Mouse (Mus musculus): ENCODE results near the gene Ptgdr2.

The Ptgdr2 gene

DNA sequence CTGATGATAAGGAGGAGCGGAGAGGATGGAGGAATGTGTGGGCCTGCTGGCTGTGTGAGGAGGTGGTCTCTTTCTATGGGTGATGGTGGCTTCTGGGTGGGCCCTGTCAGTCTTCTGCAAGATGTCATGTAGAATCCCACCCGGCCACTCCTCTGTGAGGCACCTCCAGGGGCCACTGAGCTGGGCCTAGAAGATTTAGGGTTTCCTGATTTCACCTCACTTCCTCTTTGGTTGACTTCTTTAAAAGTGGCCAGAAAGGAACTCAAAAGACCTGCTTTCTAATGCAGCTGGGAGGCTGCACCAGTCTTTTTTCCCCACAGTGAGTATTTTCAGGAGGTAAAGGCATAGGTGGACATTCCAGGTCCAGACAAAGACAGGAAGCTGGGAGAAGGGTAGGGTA lies 6.3 kb upstream of the Ptgdr2 start:
- CTCF ChIA-PET, result no interaction called here

GRCm38 (mm10) chr19:10935029-10935428 lies 1.9 kb upstream of the Ptgdr2 start:
- CTCF ChIA-PET, result no interaction called here

DNA sequence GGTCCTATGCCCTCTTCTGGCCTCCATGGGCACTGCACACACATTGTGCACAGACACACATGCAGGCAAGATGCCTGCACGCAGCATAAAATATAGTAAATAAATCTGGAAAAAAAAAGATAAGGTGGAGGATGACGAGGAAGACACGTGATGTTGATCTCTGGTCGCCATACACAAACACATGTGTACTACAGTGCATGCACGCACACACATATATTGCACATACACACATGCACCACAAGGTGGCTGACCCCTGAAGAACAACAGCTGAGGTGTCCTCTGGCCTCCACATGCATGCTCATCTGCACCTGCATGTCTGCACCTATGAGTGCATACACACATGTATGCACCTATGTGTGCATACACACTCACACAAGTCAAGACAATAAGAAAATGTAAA lies 883 bp upstream of the Ptgdr2 start:
- CTCF ChIA-PET, result no interaction called here

- CTCF ChIA-PET, result no interaction called here
These were observed 1.8 kb downstream of the Ptgdr2 start for GRCm38 (mm10) chr19:10938771-10939170.

- CTCF ChIA-PET, result no interaction called here
These were observed 3.3 kb downstream of the Ptgdr2 start for GRCm38 (mm10) chr19:10940097-10940800.

DNA sequence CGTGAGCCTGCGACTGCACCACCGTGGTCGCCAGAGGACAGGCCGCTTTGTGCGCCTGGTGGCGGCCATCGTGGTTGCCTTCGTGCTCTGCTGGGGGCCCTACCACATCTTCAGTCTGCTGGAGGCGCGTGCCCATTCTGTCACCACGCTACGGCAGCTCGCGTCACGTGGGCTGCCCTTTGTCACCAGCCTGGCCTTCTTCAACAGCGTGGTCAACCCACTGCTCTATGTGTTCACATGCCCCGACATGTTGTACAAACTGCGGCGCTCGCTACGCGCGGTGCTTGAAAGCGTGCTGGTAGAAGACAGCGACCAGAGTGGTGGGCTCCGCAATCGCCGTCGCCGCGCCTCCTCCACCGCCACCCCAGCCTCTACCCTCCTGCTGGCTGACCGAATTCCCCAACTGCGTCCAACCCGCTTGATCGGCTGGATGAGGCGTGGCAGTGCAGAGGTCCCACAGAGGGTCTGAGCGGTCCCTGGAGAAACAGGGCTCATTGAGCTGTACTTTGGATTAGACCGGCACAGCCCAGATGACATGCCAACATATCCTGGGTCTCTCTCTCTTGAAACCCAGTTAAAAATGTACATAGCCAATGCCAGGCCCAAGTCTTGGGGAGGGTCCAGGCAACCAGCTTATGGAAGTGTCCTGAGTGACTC lies 4.0 kb downstream of the Ptgdr2 start:
- CTCF ChIA-PET, result interaction anchor here (0.5 kb wide), 2 partner anchors 25 to 978 kb away, joined by 4 to 6 read pairs; no protein-coding TSS in a partner anchor

DNA sequence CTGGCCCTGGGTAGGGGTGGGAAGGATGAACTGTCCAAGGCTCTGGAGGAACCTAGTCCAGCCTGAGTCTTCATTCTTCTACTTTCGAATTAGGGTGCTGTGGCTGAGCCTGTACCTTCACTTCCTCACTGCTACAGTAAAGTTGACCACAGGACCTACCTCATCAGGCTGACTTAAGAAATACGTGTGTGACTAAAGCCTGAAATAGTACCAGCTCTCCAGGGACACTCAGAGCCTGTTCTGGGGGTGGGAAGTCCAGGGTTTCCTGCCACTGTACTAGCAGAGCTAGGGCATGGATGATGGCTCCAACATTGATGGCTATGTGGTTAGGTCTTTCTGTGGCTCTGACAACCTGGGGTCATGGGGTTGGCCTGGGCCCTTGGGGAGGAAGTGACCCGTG lies 7.0 kb downstream of the Ptgdr2 start:
- CTCF ChIA-PET, result interaction anchor here (0.8 kb wide), 1 partner anchor 35 kb away, joined by 5 read pairs; no protein-coding TSS in a partner anchor

DNA sequence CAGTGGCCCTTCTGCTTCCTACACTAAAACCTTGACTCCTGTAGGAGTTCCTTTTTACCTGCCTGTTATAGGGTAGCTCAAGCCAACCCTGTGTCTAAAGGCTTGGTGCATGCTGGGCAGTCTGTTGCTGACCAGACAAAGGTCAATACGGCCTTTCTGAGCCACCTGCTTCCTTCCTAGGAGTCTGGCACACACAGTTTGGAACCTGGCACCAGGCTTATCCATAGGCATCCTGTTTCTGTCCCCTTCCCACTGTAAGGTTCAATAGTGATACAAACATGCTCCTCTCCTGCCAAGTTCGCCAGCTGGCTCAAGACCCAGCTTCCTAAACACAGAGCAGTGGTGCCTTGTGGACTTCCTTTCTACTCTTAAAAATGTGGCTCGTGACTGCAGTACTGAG lies 9.5 kb downstream of the Ptgdr2 start:
- CTCF ChIA-PET, result no interaction called here

DNA sequence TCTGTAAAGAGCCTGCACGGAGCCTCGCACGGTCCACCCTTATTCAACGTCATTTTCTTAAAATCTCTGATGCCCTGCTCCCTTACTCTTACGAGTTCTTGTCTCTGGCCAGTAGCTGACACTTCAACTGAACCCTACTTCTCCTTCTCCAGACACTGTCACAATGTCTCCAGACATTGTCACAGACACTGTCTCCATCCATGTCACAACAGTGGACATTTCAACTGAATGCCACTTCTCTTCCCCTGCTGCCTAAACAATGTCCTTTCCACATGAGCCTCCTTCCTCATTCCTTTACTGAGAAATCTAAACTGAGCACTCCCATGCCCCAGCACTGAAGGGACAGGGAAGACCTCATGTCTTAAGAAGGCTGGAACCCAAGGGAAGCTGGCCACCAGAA lies 10.3 kb downstream of the Ptgdr2 start:
- CTCF ChIA-PET, result no interaction called here

- CTCF ChIA-PET, result no interaction called here
These were observed 11.5 kb downstream of the Ptgdr2 start for GRCm38 (mm10) chr19:10948416-10948815.

GRCm38 (mm10) chr19:10949112-10949511 lies 12.2 kb downstream of the Ptgdr2 start, which contains the start of gene Ccdc86:
Ccdc86 (minus strand) TSS chr19:10949266.
- CTCF ChIA-PET, result interaction anchor here (0.7 kb wide), 1 partner anchor 167 kb away, joined by 14 read pairs; no protein-coding TSS in a partner anchor

- CTCF ChIA-PET, result interaction anchor here (0.7 kb wide), 1 partner anchor 167 kb away, joined by 14 read pairs; no protein-coding TSS in a partner anchor
These were observed 12.6 kb downstream of the Ptgdr2 start for GRCm38 (mm10) chr19:10949558-10949957.

GRCm38 (mm10) chr19:10952021-10952939 lies 15.3 kb downstream of the Ptgdr2 start:
- CTCF ChIA-PET, result interaction anchor here (0.5 to 0.7 kb wide), 3 partner anchors 232 to 1057 kb away, joined by 5 to 6 read pairs (median 6); no protein-coding TSS in a partner anchor

GRCm38 (mm10) chr19:10959085-10959977 lies 22.4 kb downstream of the Ptgdr2 start:
- CTCF ChIA-PET, result interaction anchor here (0.9 kb wide), 1 partner anchor 47 kb away, joined by 3 read pairs; no protein-coding TSS in a partner anchor

DNA sequence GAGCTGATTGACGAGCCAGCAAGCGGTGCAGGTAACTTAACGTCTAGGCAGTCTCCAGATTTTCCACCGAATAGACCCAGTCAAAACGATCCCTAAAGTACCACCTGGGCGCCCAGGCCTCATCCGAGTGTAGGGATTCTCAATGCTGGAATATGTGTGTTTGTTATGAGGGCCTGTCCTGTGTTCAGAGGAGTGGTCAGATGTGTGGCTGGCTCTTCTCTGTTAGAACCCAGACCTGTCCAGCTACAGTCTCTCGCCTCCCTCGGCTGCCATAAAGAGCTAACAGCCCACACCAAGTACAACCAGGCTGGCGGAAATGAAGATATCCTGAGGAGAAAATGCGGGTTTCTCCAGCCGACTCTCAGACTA lies 23.0 kb downstream of the Ptgdr2 start:
- CTCF ChIA-PET, result interaction anchor here (0.9 kb wide), 1 partner anchor 47 kb away, joined by 3 read pairs; no protein-coding TSS in a partner anchor

GRCm38 (mm10) chr19:10965721-10966120 lies 28.8 kb downstream of the Ptgdr2 start:
- CTCF ChIA-PET, result no interaction called here

- CTCF ChIA-PET, result interaction anchor here (0.6 kb wide), 1 partner anchor 25 kb away, joined by 3 read pairs; the partner anchor contains the start of gene Ms4a15
These were observed 31.6 kb downstream of the Ptgdr2 start for GRCm38 (mm10) chr19:10968578-10968977.

GRCm38 (mm10) chr19:10970457-10970856 lies 33.5 kb downstream of the Ptgdr2 start:
- CTCF ChIA-PET, result no interaction called here

GRCm38 (mm10) chr19:10972660-10973059 lies 35.7 kb downstream of the Ptgdr2 start:
- CTCF ChIA-PET, result no interaction called here

DNA sequence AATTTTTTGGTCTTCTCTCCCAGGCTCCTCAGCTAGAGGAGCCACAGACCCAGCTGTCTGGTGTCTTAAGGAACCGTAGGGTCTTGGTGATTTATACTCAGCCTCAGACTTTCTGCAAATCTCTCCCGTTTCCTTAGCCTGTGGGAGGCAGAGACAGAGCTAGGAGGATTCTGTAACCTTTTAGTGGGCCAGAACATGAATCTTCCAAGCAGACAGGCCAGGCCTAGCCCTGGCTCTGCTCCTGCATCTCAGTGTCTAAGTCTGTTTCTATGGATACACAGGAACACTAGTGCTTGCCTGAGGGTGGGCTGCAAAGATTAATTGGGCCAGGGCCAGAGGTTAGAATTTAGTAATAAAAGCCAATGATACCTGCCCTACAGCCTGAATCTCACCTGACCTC lies 36.2 kb downstream of the Ptgdr2 start:
- CTCF ChIA-PET, result no interaction called here
